Mouse (Mus musculus) ES-E14 (cell line): ENCODE results near the gene Cd68. TPM values are rescaled to one million over a fixed set of nuclear protein-coding genes. Genes with fewer than 3 reads are reported as not detected.
"Not testable (repeated sequence)": the region's sequence is repeated elsewhere in the genome, so short reads cannot be mapped to it uniquely, and the experiment has no call there.

Experiments used
- DNase-seq: peaks from one replicate; pipeline ENCODE4 v3.0.0-alpha.2; 2013; ENCODE audit warnings: low read depth, low spot score
- H3K27ac ChIP-seq: 2 replicates; pipeline ENCODE4 v1.5.1; 2012; ENCODE audit warnings: low read depth, mild to moderate bottlenecking, low read length, moderate library complexity, mixed read lengths; ENCODE audit not compliant: poor library complexity, insufficient read depth, severe bottlenecking
- H3K36me3 ChIP-seq: 2 replicates; pipeline ENCODE4 v1.6.1; 2012; ENCODE audit warnings: mild to moderate bottlenecking, low read length, moderate library complexity, mixed read lengths; ENCODE audit not compliant: control insufficient read depth, poor library complexity, insufficient read depth, severe bottlenecking
- H3K4me1 ChIP-seq, 2 experiments: fragments of 150-350 bp in 1 of 2; sonication (generic) in 1 of 2; 2 replicates each; pipeline ENCODE4 v1.6.1; 2012; ENCODE audit warnings: low read length in 2 of 2, mild to moderate bottlenecking in 1 of 2, mixed read lengths in 1 of 2; ENCODE audit not compliant: control insufficient read depth in 2 of 2, insufficient read depth in 2 of 2, poor library complexity in 1 of 2
- H3K4me3 ChIP-seq, 2 experiments: fragments of 150-350 bp in 1 of 2; sonication (generic) in 1 of 2; 2 replicates each; pipeline ENCODE4 v1.5.1; 2012; ENCODE audit warnings: low read length in 2 of 2, low read depth in 1 of 2, mild to moderate bottlenecking in 1 of 2, mixed read lengths in 1 of 2; ENCODE audit not compliant: insufficient read depth in 1 of 2, poor library complexity in 1 of 2, severe bottlenecking in 1 of 2
- H3K9ac ChIP-seq: 2 replicates; pipeline ENCODE4 v1.6.1; 2012; ENCODE audit warnings: low read depth, mild to moderate bottlenecking, low read length, mixed read lengths; ENCODE audit not compliant: poor library complexity, insufficient read depth, severe bottlenecking
- H3K9me3 ChIP-seq: fragments of 150-350 bp; sonication (generic); 2 replicates; pipeline ENCODE4 v1.6.1; 2012; ENCODE audit warnings: low read depth, mild to moderate bottlenecking, low read length; ENCODE audit not compliant: control insufficient read depth, insufficient read depth
- ZNF384 ChIP-seq: IDR thresholded peaks from 2 replicates; pipeline ENCODE4 v1.6.1; 2012; ENCODE audit warnings: low read depth, low read length, inconsistent platforms
- in situ Hi-C, 2 experiments: fragments of 600-800 bp; cut with MboI; formaldehyde crosslinking; loops; one replicate each; pipeline ENCODE4 v1.15.1; 2025; ENCODE audit warnings: low sequenced_read_pairs in 2 of 2, inconsistent platforms in 1 of 2; ENCODE audit not compliant: unreplicated experiment in 2 of 2
- total RNA-seq: library from RNA; depleted of rRNA; stranded (reverse); fragments of 300-350 nt; gene quantifications from 2 replicates; pipeline ENCODE4 v1.2.3, GENCODE M21; 2012; rRNA removed

Cd68 gene
- total RNA-seq, 1 experiment: 23.4 TPM

GRCm38 (mm10) chr11:69614257-69614588 lies 51.7 kb downstream of the Cd68 start:
- Histone ChIP-seq H3K9ac (peak overlapping the region; percentile 35; the same call in 1 of the 2 replicates), H3K4me3 (peak overlapping the region in 1 of 2 experiments; percentile 37; a peak in 2 of 4 replicates)
- H3K4me1 ChIP-seq, in situ Hi-C loops, H3K36me3 ChIP-seq, DNase-seq, H3K9me3 ChIP-seq, H3K27ac ChIP-seq: not testable (repeated sequence)
- TF ChIP-seq ZNF384: peak; percentile 66; the same call in 1 of the 2 replicates

Other genes starting within 250 kb of the Cd68 start
- 0.98 and 2.5 TPM in 2 replicates for gene Dnah2, start 117.0 kb downstream of the Cd68 start, total RNA-seq
- gene Efnb3, start 105.9 kb downstream of the Cd68 start, total RNA-seq: 3.1 and 3.2 TPM in 2 replicates
- gene Wrap53, start 85.9 kb downstream of the Cd68 start, total RNA-seq: 30.7 and 33.0 TPM in 2 replicates
- 98.0 and 105 TPM in 2 replicates for gene Trp53, start 85.8 kb downstream of the Cd68 start, total RNA-seq
- gene Atp1b2, start 60.2 kb downstream of the Cd68 start, total RNA-seq: 12.1 and 13.1 TPM in 2 replicates
- gene Shbg, start 48.2 kb downstream of the Cd68 start, total RNA-seq: not detected in 2 replicates
- gene Sat2, start 44.1 kb downstream of the Cd68 start, total RNA-seq: 3.2 and 3.6 TPM in 2 replicates
- gene Fxr2, start 33.2 kb downstream of the Cd68 start, total RNA-seq: 153 and 161 TPM in 2 replicates
- 6.6 and 8.2 TPM in 2 replicates for gene Sox15, start 10.8 kb downstream of the Cd68 start, total RNA-seq
- gene Mpdu1, start 3.5 kb downstream of the Cd68 start, total RNA-seq: 258 and 349 TPM in 2 replicates
- gene Eif4a1, start 6.3 kb upstream of the Cd68 start, total RNA-seq: 1,512 and 1,948 TPM in 2 replicates
- 265 and 282 TPM in 2 replicates for gene Senp3, start 15.9 kb upstream of the Cd68 start, total RNA-seq
- gene Tnfsf13, start 19.6 kb upstream of the Cd68 start, total RNA-seq: 8.6 and 11.7 TPM in 2 replicates
- gene Tnfsf12, start 29.7 kb upstream of the Cd68 start, total RNA-seq: 8.7 and 16.1 TPM in 2 replicates
- gene Tnfsfm13, start 29.9 kb upstream of the Cd68 start, total RNA-seq: 13.7 and 19.9 TPM in 2 replicates
- gene Polr2a, start 92.5 kb upstream of the Cd68 start, total RNA-seq: 71.9 and 74.2 TPM in 2 replicates
- gene Slc35g3, start 95.8 kb upstream of the Cd68 start, total RNA-seq: 0.22 and 0.48 TPM in 2 replicates
- 1.6 and 3.0 TPM in 2 replicates for gene Zbtb4, start 99.8 kb upstream of the Cd68 start, total RNA-seq
- 3.8 and 5.7 TPM in 2 replicates for gene Chrnb1, start 129.8 kb upstream of the Cd68 start, total RNA-seq
- gene Fgf11, start 135.7 kb upstream of the Cd68 start, total RNA-seq: 0.31 and 0.42 TPM in 2 replicates
- 1.3 and 1.8 TPM in 2 replicates for gene Tmem102, start 139.5 kb upstream of the Cd68 start, total RNA-seq
- not detected in 2 replicates for gene Gm39566, start 149.1 kb upstream of the Cd68 start, total RNA-seq
- gene Spem2, start 152.3 kb upstream of the Cd68 start, total RNA-seq: not detected in 2 replicates
- 0.27 TPM in 1 of 2 replicates, not detected in the other for gene Spem1, start 156.0 kb upstream of the Cd68 start, total RNA-seq
- gene Nlgn2, start 171.6 kb upstream of the Cd68 start, total RNA-seq: 8.9 and 9.5 TPM in 2 replicates
- gene Tmem256, start 172.4 kb upstream of the Cd68 start, total RNA-seq: 88.9 and 90.7 TPM in 2 replicates
- 7.0 and 7.2 TPM in 2 replicates for gene Plscr3, start 180.2 kb upstream of the Cd68 start, total RNA-seq
- 3.4 and 8.1 TPM in 2 replicates for gene Tnk1, start 192.6 kb upstream of the Cd68 start, total RNA-seq
- not detected in 2 replicates for gene Tmem95, start 211.9 kb upstream of the Cd68 start, total RNA-seq
- 3.1 and 5.4 TPM in 2 replicates for gene Kctd11, start 215.3 kb upstream of the Cd68 start, total RNA-seq
- gene Acap1, start 229.4 kb upstream of the Cd68 start, total RNA-seq: 9.6 and 14.7 TPM in 2 replicates
- gene 2810408A11Rik, start 234.8 kb upstream of the Cd68 start, total RNA-seq: 3.3 and 5.7 TPM in 2 replicates
- gene Neurl4, start 234.9 kb upstream of the Cd68 start, total RNA-seq: 66.3 and 98.2 TPM in 2 replicates
- gene Gps2, start 247.7 kb upstream of the Cd68 start, total RNA-seq: 14.3 and 15.5 TPM in 2 replicates